Mouse (Mus musculus) CD4-positive naive resting alpha-beta T cell, adult 76 days (primary cell): ENCODE measurements around the gene Myog. TPM values are rescaled to one million over a fixed set of nuclear protein-coding genes. Genes with fewer than 3 reads are reported as not detected.

Experiments used
- total RNA-seq: library from RNA; stranded (reverse); gene quantifications from one replicate; pipeline ENCODE4 v1.2.4, GENCODE M21; 2023

The Myog gene
- not detected for total RNA-seq

DNA sequence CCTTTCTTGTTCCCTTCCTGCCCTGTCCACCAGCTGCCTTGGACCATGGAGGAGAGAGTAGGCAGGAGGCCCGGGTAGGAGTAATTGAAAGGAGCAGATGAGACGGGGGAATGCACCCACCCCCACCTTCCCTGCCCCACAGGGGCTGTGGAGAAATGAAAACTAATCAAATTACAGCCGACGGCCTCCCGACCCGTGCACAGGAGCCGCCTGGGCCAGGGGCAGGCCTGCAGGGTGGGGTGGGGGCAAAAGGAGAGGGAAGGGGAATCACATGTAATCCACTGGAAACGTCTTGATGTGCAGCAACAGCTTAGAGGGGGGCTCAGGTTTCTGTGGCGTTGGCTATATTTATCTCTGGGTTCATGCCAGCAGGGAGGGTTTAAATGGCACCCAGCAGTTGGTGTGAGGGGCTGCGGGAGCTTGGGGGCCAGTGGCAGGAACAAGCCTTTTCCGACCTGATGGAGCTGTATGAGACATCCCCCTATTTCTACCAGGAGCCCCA, at the start of gene Myog:
Gene Myog, plus strand, starts transcription at position 392 of the 502 bp plus-strand sequence.

DNA sequence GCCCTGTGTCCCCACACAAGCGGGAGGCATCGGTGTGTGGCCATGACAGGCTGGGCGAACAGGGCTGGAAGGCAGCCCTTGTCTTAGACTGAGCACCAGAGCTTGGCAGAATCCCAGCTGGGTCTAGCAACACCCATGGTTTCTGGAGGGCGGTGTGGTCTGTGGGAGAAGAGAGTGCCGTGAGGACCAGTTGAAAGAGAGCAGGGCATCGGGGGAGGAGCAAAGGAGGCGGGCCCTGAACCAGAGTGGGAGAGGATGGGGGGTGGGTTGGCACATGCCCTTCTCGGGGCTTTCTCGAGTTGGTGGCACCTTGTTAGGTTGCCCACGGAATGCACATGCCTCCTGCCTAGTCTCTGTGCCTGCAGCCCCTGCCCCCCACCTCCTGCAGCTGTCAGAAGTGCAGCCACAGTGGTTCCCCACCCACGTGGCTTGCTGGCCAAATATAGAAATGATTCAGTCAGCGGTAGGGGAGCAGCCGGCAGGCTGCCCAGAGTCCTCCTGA, 43.0 kb downstream of the Myog start, which contains the start of gene Ppfia4:
Gene Ppfia4, minus strand, starts transcription at position 159 of the 502 bp plus-strand sequence.

Other genes starting within 250 kb of the Myog start
- gene Btg2, start 210.9 kb upstream of the Myog start, total RNA-seq: 248 TPM
- gene Chit1, start 178.7 kb upstream of the Myog start, total RNA-seq: not detected
- gene Chil1, start 107.8 kb upstream of the Myog start, total RNA-seq: not detected
- gene Mybph, start 96.5 kb upstream of the Myog start, total RNA-seq: not detected
- not detected for gene Adora1, start 54.6 kb upstream of the Myog start, total RNA-seq
- gene Ppfia4, start 42.9 kb downstream of the Myog start, total RNA-seq: 1.3 TPM
- 77.3 TPM for gene Tmem183a, start 72.0 kb downstream of the Myog start, total RNA-seq
- not detected for gene 4933406M09Rik, start 96.0 kb downstream of the Myog start, total RNA-seq
- gene Cyb5r1, start 115.6 kb downstream of the Myog start, total RNA-seq: 9.9 TPM
- gene Adipor1, start 125.4 kb downstream of the Myog start, total RNA-seq: 73.8 TPM
- 46.4 TPM for gene Klhl12, start 165.5 kb downstream of the Myog start, total RNA-seq
- gene Rabif, start 204.7 kb downstream of the Myog start, total RNA-seq: 21.4 TPM